Comparison of ENCODE assay signal across 8 mouse cellular contexts in the genomic region with DNA sequence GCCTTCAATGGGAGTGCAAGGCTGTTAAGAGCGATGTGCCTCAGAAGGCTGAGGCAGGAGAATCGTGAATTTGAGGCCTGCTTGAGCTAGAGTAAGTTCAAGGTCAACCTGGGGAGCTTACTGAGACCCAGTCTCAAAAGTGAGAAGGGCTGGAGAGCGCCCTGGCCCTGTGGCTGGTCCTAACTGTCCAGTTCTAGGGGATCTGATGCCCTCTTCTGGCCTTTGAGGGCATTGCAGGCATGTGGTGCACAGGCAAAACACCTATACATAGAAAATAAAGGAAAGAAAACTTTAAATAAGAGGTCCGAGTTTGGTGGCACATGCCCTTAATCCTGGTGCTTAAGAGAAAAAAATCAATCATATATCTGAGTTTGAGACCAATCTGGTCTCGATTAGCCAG. TPM values are rescaled to one million over a fixed set of nuclear protein-coding genes. Genes with fewer than 3 reads are reported as not detected.
DNase-seq lines count a peak whose midpoint lies in the region; ATAC-seq and TF ChIP-seq lines count a peak whose summit lies in the region.

No protein-coding gene starts in this region.

- TF ChIP-seq POLR2A in kidney, adult 2 months (IDR thresholded peaks at IDR 0.05; ENCODE audit: low read depth, low read length): no peak

- peaks cover 7% of the 10 kb centered on the region; the same call in 1 of the 2 replicates for H3K4me1 ChIP-seq in kidney, adult 2 months (ENCODE audit: control insufficient read depth, insufficient read depth, low read length)
- H3K4me1 ChIP-seq in limb, embryonic 12.5 days (replicated peaks): peaks cover under 1% of the 10 kb centered on the region; the same call in 1 of the 2 replicates
- peaks cover 11% of the 10 kb centered on the region for H3K4me1 ChIP-seq in stomach, embryonic 14.5 days (ENCODE audit: control insufficient read depth, insufficient read depth, low read length)

- H3K9me3 ChIP-seq in limb, embryonic 12.5 days: no peaks in the 10 kb centered on the region
- H3K9me3 ChIP-seq in stomach, embryonic 14.5 days (ENCODE audit: control insufficient read depth, low read depth, low read length): no peaks in the 10 kb centered on the region

- H3K4me2 ChIP-seq in limb, embryonic 12.5 days: no peak overlapping the region
- H3K4me2 ChIP-seq in stomach, embryonic 14.5 days (replicated peaks; ENCODE audit: low read depth, low read length): no peak overlapping the region

- peak; percentile 92 for TF ChIP-seq CTCF in kidney, adult 2 months (conservative IDR thresholded peaks at IDR 0.05; ENCODE audit: insufficient read depth, insufficient read length, low read depth, low read length)

- H3K27me3 ChIP-seq in kidney, adult 2 months (replicated peaks; ENCODE audit: control insufficient read depth, insufficient read depth, low read length): no peaks in the 10 kb centered on the region
- no peaks in the 10 kb centered on the region for H3K27me3 ChIP-seq in limb, embryonic 12.5 days
- no peaks in the 10 kb centered on the region for H3K27me3 ChIP-seq in stomach, embryonic 14.5 days (ENCODE audit: control insufficient read depth, insufficient read depth, low read length)

- H3K27ac ChIP-seq in kidney, adult 2 months (ENCODE audit: insufficient read depth, low read depth, low read length): peak overlapping the region; percentile 12
- H3K27ac ChIP-seq in limb, embryonic 12.5 days: no peak overlapping the region
- H3K27ac ChIP-seq in stomach, embryonic 14.5 days (ENCODE audit: low read length): peak overlapping the region; percentile 41

- H3K4me3 ChIP-seq in kidney, adult 2 months (ENCODE audit: insufficient read depth, low read depth, low read length): no peak overlapping the region
- no peak overlapping the region for H3K4me3 ChIP-seq in limb, embryonic 12.5 days (replicated peaks)
- no peak overlapping the region for H3K4me3 ChIP-seq in stomach, embryonic 14.5 days (ENCODE audit: low read depth, low read length)

- no peak overlapping the region for H3K9ac ChIP-seq in limb, embryonic 12.5 days (replicated peaks)
- no peak overlapping the region for H3K9ac ChIP-seq in stomach, embryonic 14.5 days (replicated peaks; ENCODE audit: low read depth, low read length)

- peak; percentile 81 for DNase-seq in CD4-positive, CD25-positive, alpha-beta regulatory T cell, adult 2 months (ENCODE audit: low read depth, low spot score)
- peak; percentile 89 to 95 for DNase-seq in cerebellum, postnatal 4 days (ENCODE audit: low spot score in 2 of 2)
- peak; percentile 88 to 96 for DNase-seq in heart, adult 18-20 months
- peak; percentile 90 for DNase-seq in kidney, adult 2 months
- DNase-seq in naive thymus-derived CD4-positive, alpha-beta T cell, adult 2 months (ENCODE audit: low read depth): peak; percentile 78

- ATAC-seq in CD4-positive, CD25-positive, alpha-beta regulatory T cell, adult 4 months: no peak
- ATAC-seq in limb, embryonic 12.5 days (ENCODE audit: insufficient number of reproducible peaks, insufficient read depth, low FRiP score, low TSS enrichment, low read depth): 0 out of 2 replicates have a peak, but pooled peaks have one; percentile 22
- peak; percentile 35; the same call in 1 of the 2 replicates for ATAC-seq in stomach, embryonic 14.5 days (ENCODE audit: insufficient number of reproducible peaks, insufficient read depth, low FRiP score, low read depth)

- WGBS in kidney, adult 2 months: 36% methylated on average over 5 of the region's 5 CpGs
- 29% methylated on average over 5 of the region's 5 CpGs for WGBS in limb, embryonic 12.5 days
- WGBS in stomach, embryonic 14.5 days: 36% methylated on average over 5 of the region's 5 CpGs

- H3K36me3 ChIP-seq in kidney, adult 2 months (ENCODE audit: control insufficient read depth, insufficient read depth, low read length): no peaks in the 10 kb centered on the region
- 0 out of 2 replicates have a peak, but pooled peaks cover 4% of the 10 kb centered on the region for H3K36me3 ChIP-seq in limb, embryonic 12.5 days
- no peaks in the 10 kb centered on the region; the same call in 1 of the 2 replicates for H3K36me3 ChIP-seq in stomach, embryonic 14.5 days (ENCODE audit: control insufficient read depth, insufficient read depth, low read length)

RNA-seq across cellular contexts. Expression of gene Hip1r, which starts 19.4 kb away (rescaled TPM):
- polyA plus RNA-seq in CD4-positive, CD25-positive, alpha-beta regulatory T cell, adult 4 months (2017; shearing (Covaris generic)): 10 to 100 TPM; 11.0 to 12.1 TPM
- total RNA-seq in heart, adult 18-20 months (2021): 10 to 100 TPM; 11.1 to 11.3 TPM
- polyA plus RNA-seq in kidney, adult 2 months (2012; rRNA removed): 18.3 and 19.2 TPM in 2 replicates
- polyA plus RNA-seq in limb, embryonic 12.5 days (2016; fragmentation: Nextera tagmentation; extraction: Ambion mirVana): 7.9 and 9.9 TPM in 2 replicates
- polyA plus RNA-seq in stomach, embryonic 14.5 days (2014; fragmentation: Nextera tagmentation; extraction: Ambion mirVana): 14.4 and 16.9 TPM in 2 replicates

RNA-seq across cellular contexts. Expression of gene Vps37b, which starts 39.3 kb away (rescaled TPM):
- 10 to 100 TPM; 17.8 to 22.1 TPM for polyA plus RNA-seq in CD4-positive, CD25-positive, alpha-beta regulatory T cell, adult 4 months (2017; shearing (Covaris generic))
- 10 to 100 TPM; 15.1 to 15.2 TPM for total RNA-seq in heart, adult 18-20 months (2021)
- 22.6 and 24.1 TPM in 2 replicates for polyA plus RNA-seq in kidney, adult 2 months (2012; rRNA removed)
- 40.7 and 41.6 TPM in 2 replicates for polyA plus RNA-seq in limb, embryonic 12.5 days (2016; fragmentation: Nextera tagmentation; extraction: Ambion mirVana)
- polyA plus RNA-seq in stomach, embryonic 14.5 days (2014; fragmentation: Nextera tagmentation; extraction: Ambion mirVana): 29.3 and 31.5 TPM in 2 replicates
